Mouse (Mus musculus) hindbrain, embryonic 13.5 days (tissue): ENCODE measurements at regions not wholly inside any gene's neighbourhood (a gene's known extent, or its start where the extent isn't known, plus 50 kb on each side); places are given as distances from the start of the nearest gene placed in this dataset.

Experiments used
- ATAC-seq: fragments of 200-750 bp; cut with Nextera tagmentation; 2 replicates; pipeline ENCODE4 v1.8.0; 2017; ENCODE audit warnings: moderate TSS enrichment; ENCODE audit not compliant: low FRiP score
- H3K27ac ChIP-seq: fragments of 300-500 bp; sonication (generic); 2 replicates; pipeline ENCODE4 v1.5.1; 2015; ENCODE audit warnings: inconsistent platforms, mild to moderate bottlenecking, moderate library complexity
- H3K27me3 ChIP-seq: fragments of 300-500 bp; sonication (generic); 2 replicates; pipeline ENCODE4 v1.6.1; 2015; ENCODE audit warnings: mild to moderate bottlenecking, inconsistent platforms
- H3K36me3 ChIP-seq: fragments of 300-500 bp; sonication (generic); 2 replicates; pipeline ENCODE4 v1.6.1; 2015; ENCODE audit warnings: mild to moderate bottlenecking, inconsistent platforms
- H3K4me1 ChIP-seq: fragments of 300-500 bp; sonication (generic); replicated peaks from 2 replicates; pipeline ENCODE4 v1.6.1; 2015; ENCODE audit warnings: inconsistent platforms
- H3K4me2 ChIP-seq: fragments of 300-500 bp; sonication (generic); 2 replicates; pipeline ENCODE4 v1.6.1; 2015; ENCODE audit warnings: inconsistent platforms, mild to moderate bottlenecking, moderate library complexity
- H3K4me3 ChIP-seq: fragments of 300-500 bp; sonication (generic); 2 replicates; pipeline ENCODE4 v1.5.1; 2015; ENCODE audit warnings: mild to moderate bottlenecking, inconsistent platforms
- H3K9ac ChIP-seq: fragments of 300-500 bp; sonication (generic); 2 replicates; pipeline ENCODE4 v1.6.1; 2015; ENCODE audit warnings: mild to moderate bottlenecking, inconsistent platforms
- H3K9me3 ChIP-seq: fragments of 300-500 bp; sonication (generic); 2 replicates; pipeline ENCODE4 v1.6.1; 2016; ENCODE audit warnings: inconsistent platforms
- WGBS: fragments of 180-500 bp; shearing (Covaris S2); methylation state at CpG from one replicate; pipeline ENCODE4 v1.1.7; 2015; 5-methylcytosine and 5-hydroxymethylcytosine counted together

GRCm38 (mm10) chr1:32858040-32858439 is 310.9 kb upstream of the Gm5415 start:
- ATAC-seq = no peak
- WGBS = 89% methylated on average over 1 of the region's 1 CpGs
- Histone ChIP-seq H3K4me3 (no peak overlapping the region), H3K9ac (no peak overlapping the region), H3K36me3 (no peaks in the 10 kb centered on the region), H3K9me3 (no peaks in the 10 kb centered on the region), H3K4me2 (no peak overlapping the region), H3K27ac (no peak overlapping the region), H3K4me1 (no peaks in the 10 kb centered on the region), H3K27me3 (no peaks in the 10 kb centered on the region)
